Mouse (Mus musculus) MEL (cell line): ENCODE results near the gene Ryr3.

Source experiments
- CTCF ChIP-seq, 3 experiments: IDR thresholded peaks in 2 of 3; conservative IDR thresholded peaks in 1 of 3; 2 replicates each; pipeline ENCODE4 v1.5.1; 2011 to 2012; ENCODE audit warnings: low read length in 3 of 3, low read depth in 2 of 3, mild to moderate bottlenecking in 2 of 3, improper control_type of control experiment in 1 of 3, inconsistent platforms in 1 of 3, mixed read lengths in 1 of 3, moderate library complexity in 1 of 3; ENCODE audit not compliant: control insufficient read depth in 1 of 3, insufficient read depth in 1 of 3, poor library complexity in 1 of 3, severe bottlenecking in 1 of 3
- POLR2A ChIP-seq, 2 experiments: IDR thresholded peaks; 2 replicates each; pipeline ENCODE4 v1.6.1; 2011 to 2012; ENCODE audit warnings: low read length in 2 of 2, mild to moderate bottlenecking in 2 of 2, control low read depth in 1 of 2, improper control_type of control experiment in 1 of 2, low read depth in 1 of 2, moderate library complexity in 1 of 2; ENCODE audit not compliant: control insufficient read depth in 1 of 2, insufficient read depth in 1 of 2, poor library complexity in 1 of 2
- POLR2AphosphoS2 ChIP-seq: IDR thresholded peaks from 2 replicates; pipeline ENCODE4 v1.6.1; 2011; ENCODE audit warnings: low read length, improper control_type of control experiment
- POLR2AphosphoS5 ChIP-seq: IDR thresholded peaks from 2 replicates; pipeline ENCODE4 v1.6.1; 2012; ENCODE audit warnings: low read depth, borderline replicate concordance, mild to moderate bottlenecking, inconsistent platforms, low read length, moderate library complexity, mixed read lengths
- SMC3 ChIP-seq: IDR thresholded peaks from 2 replicates; pipeline ENCODE4 v1.6.1; 2011; ENCODE audit warnings: low read depth, low read length, improper control_type of control experiment
- TAL1 ChIP-seq: IDR thresholded peaks from 2 replicates; pipeline ENCODE4 v1.6.1; 2012; ENCODE audit warnings: mild to moderate bottlenecking, inconsistent platforms, low read length, moderate library complexity, mixed read lengths
- UBTF ChIP-seq: IDR thresholded peaks from 2 replicates; pipeline ENCODE4 v1.6.1; 2012; ENCODE audit warnings: low read depth, mild to moderate bottlenecking, inconsistent platforms, low read length, improper control_type of control experiment, moderate library complexity, borderline replicate concordance; ENCODE audit not compliant: insufficient read depth
- ZKSCAN1 ChIP-seq: IDR thresholded peaks from 2 replicates; pipeline ENCODE4 v1.6.1; 2012; ENCODE audit warnings: low read depth, mild to moderate bottlenecking, inconsistent platforms, low read length, improper control_type of control experiment, moderate library complexity

DNA sequence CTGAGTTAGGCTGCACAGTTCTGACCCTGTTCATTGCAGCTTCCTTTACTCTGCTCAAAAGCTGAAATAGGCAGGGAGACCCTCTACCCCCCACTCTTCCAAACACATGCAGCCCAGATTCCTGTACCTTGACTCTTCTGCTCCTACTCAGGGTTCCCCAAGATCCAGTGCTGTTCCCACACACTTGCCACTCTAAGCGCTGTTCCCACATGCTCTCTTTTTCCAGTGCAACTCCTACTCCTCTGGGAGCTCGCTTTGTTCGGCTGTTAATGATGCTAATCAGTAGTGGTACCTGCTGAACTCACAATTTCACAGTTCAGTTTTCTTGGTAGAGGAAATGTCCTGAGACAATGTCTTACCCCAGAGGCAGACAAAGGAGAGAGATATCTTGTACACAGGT is 6.9 kb downstream of the Ryr3 start:
- no peak for TF ChIP-seq POLR2AphosphoS5
- no peak for TF ChIP-seq POLR2A (IDR thresholded peaks at IDR 0.05; ENCODE audit: control insufficient read depth in 1 of 2, insufficient read depth in 1 of 2, low read depth in 1 of 2, low read length in 2 of 2, poor library complexity in 1 of 2)
- no peak for TF ChIP-seq UBTF
- no peak for TF ChIP-seq CTCF (IDR thresholded peaks at IDR 0.05 in 2 of 3, conservative IDR thresholded peaks at IDR 0.05 in 1 of 3; ENCODE audit: control insufficient read depth in 1 of 3, insufficient read depth in 1 of 3, low read depth in 2 of 3, low read length in 3 of 3, poor library complexity in 1 of 3, severe bottlenecking in 1 of 3)
- no peak for TF ChIP-seq ZKSCAN1
- no peak for TF ChIP-seq TAL1
- no peak for TF ChIP-seq POLR2AphosphoS2
- no peak for TF ChIP-seq SMC3
